Mouse (Mus musculus): ENCODE results near the gene Rpl27. TPM values are rescaled to one million over a fixed set of nuclear protein-coding genes. Genes with fewer than 3 reads are reported as not detected.
A peak's percentile ranks its signal among the peaks of the same experiment; 100 is the strongest.
"Not testable (repeated sequence)": the region's sequence is repeated elsewhere in the genome, so short reads cannot be mapped to it uniquely, and the experiment has no call there.

The Rpl27 gene
- total RNA-seq, 2 experiments from 2014 or later = 31.6 to 32.9 TPM

DNA sequence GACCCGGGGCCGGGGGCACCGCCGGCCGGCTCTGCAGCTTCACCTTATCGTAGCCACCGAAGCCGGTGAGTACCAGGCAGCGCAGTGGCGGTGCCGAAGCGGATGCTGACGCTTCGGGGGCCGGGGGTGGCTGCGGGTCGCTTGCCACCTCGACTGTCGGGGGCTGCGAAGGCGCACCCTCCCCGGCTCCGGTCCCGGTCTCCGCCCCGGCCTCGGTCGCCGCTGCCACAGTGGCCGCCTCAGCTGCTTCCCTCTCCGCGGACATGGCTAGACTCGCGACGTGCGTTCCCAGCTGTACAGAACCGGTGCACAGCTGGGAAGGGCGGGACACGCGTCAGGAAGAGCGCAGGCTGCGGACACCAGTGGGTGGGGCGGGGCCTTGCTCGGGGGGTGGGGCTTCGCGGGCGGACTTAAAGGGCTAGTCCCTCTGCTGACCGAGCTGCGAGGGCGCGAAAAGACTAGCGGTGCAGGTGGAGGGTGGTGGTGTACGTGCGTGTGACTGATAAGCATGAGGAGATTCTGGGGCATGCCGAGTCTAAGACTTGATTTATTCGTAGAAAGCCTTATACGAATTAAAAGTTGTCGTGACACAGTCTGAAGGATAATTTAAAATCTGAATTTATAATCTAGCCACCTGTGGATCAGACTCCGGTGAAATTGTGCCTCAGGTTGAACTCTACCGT is 23.9 kb downstream of the Rpl27 start, which contains the start of gene Vat1:
Vat1 (minus strand) TSS at position 362 of the 683 bp plus-strand sequence.
- H3K27ac ChIP-seq = peak within 1 kb of the TSS; percentile 81
- DNase-seq (ENCODE audit: low spot score in 2 of 2) = peak in 1 of 2 experiments; percentile 45
- H3K4me3 ChIP-seq = peak within 1 kb of the TSS; percentile 63
- peak; percentile 37 for TF ChIP-seq CTCF (conservative IDR thresholded peaks at IDR 0.05)

DNA sequence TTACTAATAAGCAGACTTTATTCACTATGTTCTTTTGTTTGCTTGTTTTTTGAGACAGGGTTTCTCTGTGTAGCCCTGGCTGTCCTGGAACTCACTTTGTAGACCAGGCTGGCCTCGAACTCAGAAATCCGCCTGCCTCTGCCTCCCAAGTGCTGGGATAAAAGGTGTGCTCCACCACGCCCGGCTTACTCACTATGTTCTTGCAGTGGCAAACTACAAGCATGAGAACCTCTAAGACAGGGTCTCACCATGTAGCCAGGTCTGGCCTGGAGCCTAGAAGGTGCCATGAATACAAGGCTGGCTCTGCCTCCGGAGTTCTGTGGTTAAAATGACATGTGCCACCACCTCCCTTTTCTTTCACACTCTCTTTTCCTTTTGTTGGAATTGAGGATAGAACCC is 24.5 kb downstream of the Rpl27 start:
- not testable (repeated sequence) for H3K27ac ChIP-seq; DNase-seq (ENCODE audit: low spot score in 2 of 2)
- H3K4me3 ChIP-seq = peak overlapping the region; percentile 63

DNA sequence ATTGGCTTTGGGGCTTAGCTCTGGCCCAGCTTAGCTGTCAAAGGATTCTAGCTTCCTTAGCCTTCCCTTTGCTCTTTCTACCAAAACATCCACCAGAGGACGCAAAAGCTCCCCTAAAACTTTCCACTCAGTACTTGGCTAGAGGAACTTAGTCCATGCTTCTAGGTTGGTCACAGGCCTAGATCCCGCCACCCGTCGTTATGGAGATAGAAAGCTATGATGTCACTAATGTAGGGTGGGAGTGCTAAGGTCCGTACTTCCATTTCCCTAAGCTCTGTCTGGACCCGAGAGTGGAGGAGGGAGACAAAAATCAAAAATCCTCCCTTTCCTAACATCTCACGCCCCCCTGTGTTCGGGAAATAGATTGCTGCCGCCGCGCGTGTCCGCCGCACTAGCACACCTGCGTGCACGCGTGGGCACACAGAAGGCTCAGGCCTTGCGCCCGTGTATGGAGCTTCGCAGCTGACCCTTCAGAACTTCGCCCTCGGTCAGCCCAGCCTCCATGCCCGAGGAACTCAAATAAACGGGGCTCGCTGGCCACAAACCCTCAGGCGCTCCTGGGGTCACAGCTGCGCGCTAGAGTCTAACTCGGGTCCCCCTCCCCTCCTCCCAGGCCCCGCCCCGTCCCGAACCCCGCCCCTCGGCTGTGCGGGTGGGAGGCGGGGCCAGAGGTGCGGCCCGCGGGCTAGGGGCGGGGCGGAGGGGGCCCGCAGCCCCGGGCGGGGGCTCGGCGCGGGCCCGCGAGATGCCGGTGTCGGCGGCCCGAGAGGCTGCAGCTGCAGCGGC is 25.6 kb downstream of the Rpl27 start:
- peak overlapping the region; percentile 85 for H3K27ac ChIP-seq
- peak; percentile 62 to 71 for DNase-seq (ENCODE audit: low spot score in 2 of 2)
- TF ChIP-seq CTCF (conservative IDR thresholded peaks at IDR 0.05) = peak; percentile 85

DNA sequence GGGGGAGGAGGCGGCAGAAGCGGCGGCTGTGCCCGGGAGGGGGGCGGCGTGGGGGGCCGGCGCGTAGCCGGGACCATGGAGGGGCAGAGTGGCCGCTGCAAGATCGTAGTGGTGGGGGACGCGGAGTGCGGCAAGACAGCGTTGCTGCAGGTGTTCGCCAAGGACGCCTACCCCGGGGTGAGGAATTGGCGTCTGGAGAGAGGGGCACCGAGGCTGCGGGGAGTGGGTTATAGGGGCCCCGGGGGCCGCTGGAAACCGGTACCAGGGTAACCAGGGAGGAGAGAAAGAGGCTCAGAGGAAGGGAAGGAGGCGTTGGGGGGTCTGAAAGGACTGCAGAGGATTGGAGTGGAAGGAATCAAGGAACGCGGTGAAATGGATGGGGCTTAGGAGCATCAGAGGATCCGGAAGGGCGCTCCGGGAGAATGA is 26.2 kb downstream of the Rpl27 start:
- peak overlapping the region; percentile 68 for H3K4me3 ChIP-seq
- H3K27ac ChIP-seq = peak overlapping the region; percentile 85
- no peak for DNase-seq (ENCODE audit: low spot score in 2 of 2)
- no peak for TF ChIP-seq CTCF (conservative IDR thresholded peaks at IDR 0.05)

More for the DNA sequence above, 25.6 kb downstream of the Rpl27 start:
- peak overlapping the region; percentile 68 for H3K4me3 ChIP-seq

DNA sequence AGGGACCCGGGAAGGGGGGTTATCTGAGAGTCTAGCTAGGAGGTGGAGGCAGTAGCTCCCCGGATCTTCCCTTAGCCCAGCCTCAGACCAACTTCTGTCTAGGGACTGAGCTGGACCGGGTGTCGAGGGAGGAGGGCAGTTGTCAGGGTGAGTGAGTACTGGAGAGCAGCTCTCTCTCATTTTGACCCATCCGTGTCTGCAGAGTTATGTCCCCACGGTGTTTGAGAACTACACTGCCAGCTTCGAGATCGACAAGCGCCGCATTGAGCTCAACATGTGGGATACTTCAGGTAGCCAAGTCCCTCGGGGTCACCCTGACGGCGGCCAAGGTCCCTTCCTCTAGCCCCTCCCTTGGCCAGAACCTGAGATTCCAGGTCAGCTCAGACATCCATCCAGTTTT is 26.6 kb downstream of the Rpl27 start:
- Histone ChIP-seq H3K27ac (peak overlapping the region; percentile 85), H3K4me3 (peak overlapping the region; percentile 68)
- no peak for TF ChIP-seq CTCF (conservative IDR thresholded peaks at IDR 0.05)
- no peak for DNase-seq (ENCODE audit: low spot score in 2 of 2)

DNA sequence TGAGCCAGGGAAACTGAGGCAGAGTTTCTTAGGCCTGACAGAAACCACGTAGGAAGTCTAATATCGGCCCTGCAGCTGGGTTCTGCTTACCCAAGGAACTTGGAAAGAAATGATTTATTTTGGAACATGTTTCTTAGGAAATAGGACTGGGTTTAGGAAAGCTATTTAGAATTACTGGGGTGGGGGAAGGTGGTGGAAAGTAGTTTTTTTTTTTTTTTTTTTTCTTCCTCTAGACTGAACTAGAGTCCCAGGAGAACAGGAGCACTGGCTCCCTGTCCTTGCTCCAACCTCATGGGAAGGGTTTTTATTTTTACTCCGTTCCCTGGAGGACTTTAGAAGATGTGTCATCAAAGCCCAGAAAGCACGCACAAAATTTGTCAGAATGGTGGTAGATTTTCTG is 27.1 kb downstream of the Rpl27 start:
- H3K4me3 ChIP-seq = peak overlapping the region; percentile 68; the same call in 1 of the 2 replicates
- no peak for TF ChIP-seq CTCF (conservative IDR thresholded peaks at IDR 0.05)
- H3K27ac ChIP-seq = peak overlapping the region; percentile 85
- no peak for DNase-seq (ENCODE audit: low spot score in 2 of 2)

DNA sequence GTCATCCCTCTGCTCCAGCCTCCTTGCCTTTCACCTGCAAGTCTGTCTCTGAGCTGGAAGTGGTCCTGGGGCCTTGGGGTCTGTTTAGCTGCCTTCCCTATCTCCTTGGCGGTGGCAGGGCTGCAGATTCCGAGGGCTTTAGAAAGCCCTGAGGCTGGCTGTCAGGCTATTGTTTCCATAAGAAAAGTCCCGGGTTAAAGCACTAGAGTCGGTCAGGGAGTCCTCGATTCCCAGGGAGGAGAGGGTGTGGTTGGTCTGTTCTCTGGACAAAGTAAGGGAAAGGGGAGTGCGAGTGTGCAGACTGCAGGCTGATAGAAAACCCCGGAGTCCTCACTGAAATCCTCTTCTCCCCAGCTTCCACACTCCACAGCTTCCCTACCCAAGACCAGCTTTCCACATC is 28.1 kb downstream of the Rpl27 start:
- no peak overlapping the region for H3K27ac ChIP-seq
- H3K4me3 ChIP-seq = no peak overlapping the region
- TF ChIP-seq CTCF (conservative IDR thresholded peaks at IDR 0.05) = no peak
- no peak for DNase-seq (ENCODE audit: low spot score in 2 of 2)

DNA sequence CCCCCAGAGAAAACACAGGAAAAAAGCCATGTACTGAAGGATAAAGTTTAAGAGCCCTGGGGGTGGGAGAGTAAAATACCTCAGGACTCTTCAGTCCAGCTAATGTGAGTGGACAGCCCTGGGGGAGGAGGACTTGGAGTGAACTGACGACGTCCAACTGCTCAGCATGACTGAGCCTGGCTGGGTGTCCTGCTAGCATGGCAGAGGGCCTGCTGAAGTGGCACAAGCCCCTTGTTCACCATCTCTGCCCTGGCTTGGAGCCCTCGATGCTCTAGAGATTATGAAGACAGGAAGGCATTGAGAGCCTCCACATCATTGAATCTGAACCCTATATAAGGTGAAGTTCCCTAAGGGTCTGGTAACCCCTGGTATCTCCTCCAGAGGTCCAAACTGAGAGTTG is 29.8 kb downstream of the Rpl27 start:
- Histone ChIP-seq H3K27ac (peak overlapping the region; percentile 33; the same call in 1 of the 2 replicates), H3K4me3 (no peak overlapping the region)
- no peak for TF ChIP-seq CTCF (conservative IDR thresholded peaks at IDR 0.05)
- no peak for DNase-seq (ENCODE audit: low spot score in 2 of 2)

DNA sequence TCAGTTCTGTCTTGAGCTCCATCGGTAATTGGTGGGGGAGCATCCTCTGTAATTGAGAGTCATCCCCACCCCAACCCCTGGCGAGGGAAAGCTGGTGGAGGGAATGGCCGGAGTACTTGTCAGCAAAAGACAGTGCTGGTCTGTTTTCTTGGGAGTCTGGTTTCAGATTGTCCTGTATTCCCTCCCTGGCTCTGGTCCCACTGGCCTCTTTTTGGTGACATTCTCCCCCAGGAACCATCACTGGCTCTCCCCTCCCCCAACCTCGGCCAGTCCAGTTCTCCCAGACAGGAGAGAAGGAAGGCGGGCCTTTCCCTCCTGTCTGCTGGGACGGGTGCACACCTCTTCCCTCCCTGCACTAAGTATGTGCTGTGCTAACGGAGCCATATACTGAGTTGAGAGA is 30.2 kb downstream of the Rpl27 start:
- peak overlapping the region; percentile 33; the same call in 1 of the 2 replicates for H3K27ac ChIP-seq
- peak in 1 of 2 experiments; percentile 36 for DNase-seq (ENCODE audit: low spot score in 2 of 2)
- no peak overlapping the region for H3K4me3 ChIP-seq
- no peak for TF ChIP-seq CTCF (conservative IDR thresholded peaks at IDR 0.05)

DNA sequence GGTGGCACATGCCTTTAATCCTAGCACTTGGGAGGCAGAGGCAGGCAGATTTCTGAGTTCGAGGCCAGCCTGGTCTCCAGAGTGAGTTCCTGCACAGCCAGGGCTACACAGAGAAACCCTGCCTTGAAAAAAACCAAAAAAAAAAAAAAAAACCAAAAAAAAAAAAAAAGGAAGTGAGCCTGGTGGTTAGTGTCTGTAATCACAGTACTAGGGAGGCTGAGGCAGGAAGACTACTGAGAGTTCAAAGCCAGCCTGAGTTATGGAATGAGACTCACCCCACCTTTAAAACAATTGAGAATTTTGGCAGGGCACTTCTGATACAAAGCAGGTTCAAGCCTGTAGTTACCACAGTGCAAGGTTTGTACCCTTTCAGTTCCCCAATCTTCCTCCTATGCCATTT is 31.6 kb downstream of the Rpl27 start:
- DNase-seq (ENCODE audit: low spot score in 2 of 2); H3K27ac ChIP-seq; H3K4me3 ChIP-seq: not testable (repeated sequence)

DNA sequence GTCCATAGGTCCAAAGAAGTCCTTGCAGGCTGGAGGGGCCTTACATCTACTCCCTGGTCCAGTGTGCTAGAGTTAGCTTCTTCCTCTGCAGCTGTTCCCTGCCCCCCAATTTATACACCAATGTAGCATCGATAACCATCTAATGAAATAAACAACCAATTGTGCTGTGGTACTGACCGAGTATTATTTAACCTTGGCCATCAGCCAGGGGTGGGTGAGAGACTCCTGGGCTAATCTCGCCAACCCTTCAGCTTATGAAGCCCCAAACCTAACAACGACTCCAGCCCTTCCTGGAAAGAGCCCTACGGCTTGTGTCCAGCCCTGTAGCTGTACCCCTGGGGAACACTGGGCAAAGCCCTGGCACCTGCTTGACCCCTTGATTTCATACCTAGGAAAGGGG is 32.2 kb downstream of the Rpl27 start:
- Histone ChIP-seq H3K27ac (no peak overlapping the region), H3K4me3 (no peak overlapping the region)
- no peak for TF ChIP-seq CTCF (conservative IDR thresholded peaks at IDR 0.05)
- DNase-seq (ENCODE audit: low spot score in 2 of 2) = no peak

DNA sequence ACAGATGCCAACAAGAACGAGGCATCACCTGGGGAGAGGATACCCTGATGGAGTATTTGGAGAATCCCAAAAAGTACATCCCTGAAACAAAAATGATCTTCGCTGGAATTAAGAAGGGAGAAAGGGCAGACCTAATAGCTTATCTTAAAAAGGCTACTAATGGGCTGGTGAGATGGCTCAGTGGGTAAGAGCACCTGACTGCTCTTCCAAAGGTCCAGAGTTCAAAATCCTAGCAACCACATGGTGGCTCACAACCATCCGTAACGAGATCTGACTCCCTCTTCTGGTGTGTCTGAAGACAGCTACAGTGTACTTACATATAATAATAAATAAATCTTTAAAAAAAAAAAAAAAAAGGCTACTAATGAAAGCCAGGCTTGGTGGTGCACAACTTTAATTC is 34.3 kb downstream of the Rpl27 start:
- not testable (repeated sequence) for H3K27ac ChIP-seq

DNA sequence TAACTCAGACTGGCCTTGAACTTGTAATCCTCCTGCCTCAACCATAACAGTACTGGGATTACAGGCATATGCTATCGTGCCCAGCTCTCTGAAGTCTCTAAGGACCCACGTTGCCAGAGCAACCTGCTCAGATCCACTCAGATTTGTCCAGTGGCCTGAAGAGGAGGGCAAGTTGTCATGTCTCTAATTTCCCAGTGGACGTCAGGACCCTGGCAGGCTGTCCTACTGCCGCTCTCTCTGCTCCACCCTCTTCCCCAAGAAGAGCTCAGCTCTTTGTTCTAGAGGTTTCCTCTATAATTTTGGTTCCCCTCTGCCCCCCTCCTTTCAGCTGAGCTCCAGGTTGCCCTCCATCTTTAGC is 35.1 kb downstream of the Rpl27 start:
- DNase-seq (ENCODE audit: low spot score in 2 of 2) = no peak
- Histone ChIP-seq H3K4me3 (no peak overlapping the region), H3K27ac (no peak overlapping the region)
- no peak for TF ChIP-seq CTCF (conservative IDR thresholded peaks at IDR 0.05)

More for the DNA sequence above, 34.3 kb downstream of the Rpl27 start:
- not testable (repeated sequence) for DNase-seq (ENCODE audit: low spot score in 2 of 2); H3K4me3 ChIP-seq

Data from layer of hippocampus, adult 2 months (tissue).